Mouse (Mus musculus): ENCODE measurements at regions not wholly inside any gene's neighbourhood (a gene's known extent, or its start where the extent isn't known, plus 50 kb on each side); places are given as distances from the start of the nearest gene placed in this dataset.

GRCm38 (mm10) chr8:35898493-35898892 is 132.9 kb downstream of the Gm19410 start:
- TF ChIP-seq CTCF (IDR thresholded peaks at IDR 0.05; ENCODE audit: low read depth): no peak
- no peak for TF ChIP-seq EP300 (IDR thresholded peaks at IDR 0.05; ENCODE audit: low read depth)

Measured in liver, postnatal 0 days (tissue).